Mouse (Mus musculus): Measurements from ENCODE around the gene Fryl.

Gene Fryl

GRCm38 (mm10) chr5:73256352-73257065, at the start of gene Fryl:
Gene Fryl (minus strand): TSS chr5:73256619.
- DNase-seq = peak; percentile 98

GRCm38 (mm10) chr5:73304507-73304906, 48.1 kb upstream of the Fryl start:
- DNase-seq = no peak

DNA sequence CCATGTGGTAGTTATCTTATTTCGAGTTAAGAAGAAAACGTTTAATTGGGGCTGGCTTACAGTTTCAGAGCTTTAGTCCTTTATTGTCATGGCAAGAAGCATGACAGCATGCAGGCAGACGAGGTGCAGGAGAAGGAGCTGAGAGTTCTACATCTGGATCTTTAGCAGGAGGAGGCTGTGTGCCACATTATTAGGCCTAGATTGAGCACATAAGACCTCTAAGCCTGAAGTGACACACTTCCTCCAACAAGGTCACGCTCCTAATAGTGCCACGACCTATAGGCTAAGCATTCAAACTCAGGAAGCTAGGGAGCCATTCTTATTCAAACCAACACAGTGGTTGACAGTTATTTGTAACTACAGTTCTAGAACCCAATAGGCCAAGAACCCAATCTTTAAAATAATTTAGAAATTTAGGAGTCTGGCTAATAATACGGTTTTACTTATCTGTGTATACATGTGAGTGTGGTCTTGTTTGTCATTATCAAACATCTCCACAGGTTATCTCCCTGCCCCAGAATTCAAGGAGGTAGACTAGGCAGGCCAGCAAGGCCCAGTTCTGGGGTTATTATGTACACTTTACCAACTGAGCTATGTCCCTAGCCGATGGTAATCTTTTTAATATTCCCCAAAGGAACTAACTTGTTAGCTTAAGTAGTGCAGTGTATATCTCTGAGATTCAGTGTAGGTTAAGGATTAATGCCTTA, 45.3 kb upstream of the Fryl start:
- DNase-seq = no peak

- DNase-seq = no peak
Measured at GRCm38 (mm10) chr5:73295916-73296315, 39.5 kb upstream of the Fryl start.

DNA sequence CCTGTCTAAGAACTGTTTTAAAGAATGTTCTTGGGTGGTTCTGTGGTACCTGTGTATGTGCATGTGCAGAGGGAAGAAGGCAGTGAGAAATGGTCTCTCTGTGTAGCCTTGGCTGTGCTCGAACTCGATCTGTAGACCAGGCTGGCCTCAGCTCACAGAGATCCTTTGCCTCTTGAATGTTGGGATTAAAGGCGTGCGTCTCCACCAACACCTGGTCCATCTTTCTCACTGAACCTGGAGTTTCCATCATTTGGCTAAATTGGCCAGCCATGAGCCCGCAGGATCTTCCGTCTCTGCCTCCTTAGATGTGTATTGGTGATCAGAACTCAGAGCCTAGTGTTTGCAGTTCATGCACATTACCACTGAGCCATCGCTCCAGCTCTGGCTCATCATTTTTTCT, 38.6 kb upstream of the Fryl start:
- no peak for DNase-seq

DNA sequence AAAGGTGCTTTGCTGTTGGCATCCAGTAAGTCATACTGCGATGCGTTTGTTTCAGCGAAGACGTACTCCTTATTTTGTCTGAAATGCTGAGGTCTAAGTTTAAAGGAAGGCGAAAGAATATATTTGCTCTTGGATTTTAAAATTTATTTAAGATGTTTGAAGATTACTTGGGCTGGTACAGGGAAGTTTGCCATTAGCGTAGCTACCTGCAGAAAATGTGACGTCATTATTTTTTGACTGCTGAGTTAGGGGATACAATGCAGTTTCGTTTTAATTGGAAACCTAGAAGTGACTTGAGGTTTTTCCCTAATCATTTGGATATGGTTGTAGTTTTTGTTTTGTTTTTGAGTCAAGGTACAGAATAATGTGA, 37.0 kb upstream of the Fryl start:
- peak; percentile 27 for DNase-seq

- peak; percentile 96 for DNase-seq
Measured at GRCm38 (mm10) chr5:73292502-73293457, 36.4 kb upstream of the Fryl start, which contains the start of gene Ociad1. Gene Ociad1 (plus strand): TSS chr5:73292784.

GRCm38 (mm10) chr5:73289900-73290299, 33.5 kb upstream of the Fryl start:
- no peak for DNase-seq

DNA sequence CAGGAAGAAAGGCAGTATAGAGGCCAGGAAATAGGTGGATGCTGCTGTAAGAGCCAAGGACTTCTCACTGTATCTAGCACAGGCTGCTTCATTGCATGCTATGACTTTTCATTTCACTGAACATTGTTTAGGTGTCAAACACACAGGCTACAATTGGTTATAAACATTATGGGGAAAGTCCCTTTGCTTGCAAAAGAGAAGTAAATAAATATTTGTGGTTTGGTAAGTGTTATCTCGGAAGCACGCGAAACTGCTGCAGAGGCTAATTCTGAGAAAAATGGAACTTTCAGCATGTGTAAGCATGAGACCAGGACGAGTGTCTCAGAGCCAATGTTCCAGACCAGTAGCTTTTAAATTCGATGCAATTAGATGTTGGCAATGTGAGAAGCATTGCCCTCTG, 30.2 kb upstream of the Fryl start:
- DNase-seq = no peak

GRCm38 (mm10) chr5:73285470-73285978, 29.1 kb upstream of the Fryl start:
- no peak for DNase-seq

DNA sequence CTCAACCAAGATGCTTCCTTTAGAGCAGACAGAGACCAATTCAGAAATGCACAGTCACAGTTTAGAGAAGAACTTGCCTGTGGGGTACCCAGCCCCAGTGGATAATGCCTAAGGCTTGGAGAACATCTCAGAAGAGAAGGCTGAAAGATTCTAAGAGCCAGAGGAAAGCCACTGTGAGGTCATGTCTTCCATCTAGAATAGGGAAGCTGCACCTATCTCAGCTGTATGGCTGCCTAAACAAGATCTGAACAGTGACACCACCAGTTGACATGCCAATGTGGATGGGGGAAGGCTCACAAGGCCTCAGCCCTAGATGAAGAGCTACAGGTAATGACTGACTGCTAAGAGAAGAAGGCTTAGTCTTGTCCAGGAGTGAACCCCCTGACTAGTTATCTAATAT, 27.6 kb upstream of the Fryl start:
- DNase-seq = no peak

- DNase-seq = no peak
Measured at GRCm38 (mm10) chr5:73280567-73280850, 24.1 kb upstream of the Fryl start.

GRCm38 (mm10) chr5:73279732-73280566, 23.5 kb upstream of the Fryl start:
- no peak for DNase-seq

GRCm38 (mm10) chr5:73279190-73279589, 22.8 kb upstream of the Fryl start:
- DNase-seq = no peak

GRCm38 (mm10) chr5:73274941-73275340, 18.5 kb upstream of the Fryl start:
- DNase-seq = no peak

DNA sequence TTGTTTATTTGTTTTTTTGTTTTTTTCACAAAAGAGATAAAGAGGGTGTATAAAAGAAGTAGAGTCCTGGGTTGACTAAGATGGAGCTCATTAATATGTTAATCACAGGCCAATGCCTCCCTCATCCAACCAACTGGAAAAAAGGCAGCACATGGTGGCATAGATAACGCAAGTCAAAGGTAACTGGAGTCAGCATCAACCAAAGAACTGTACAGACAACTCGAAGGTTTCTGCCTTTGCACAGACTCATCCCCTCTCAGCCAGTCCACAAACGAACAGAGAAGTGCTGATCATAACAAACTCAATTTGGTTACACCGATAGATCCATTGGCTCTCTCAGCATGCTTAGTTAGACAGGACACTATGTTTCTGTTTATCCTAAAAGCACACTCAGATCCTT, 16.8 kb upstream of the Fryl start:
- DNase-seq = no peak

DNA sequence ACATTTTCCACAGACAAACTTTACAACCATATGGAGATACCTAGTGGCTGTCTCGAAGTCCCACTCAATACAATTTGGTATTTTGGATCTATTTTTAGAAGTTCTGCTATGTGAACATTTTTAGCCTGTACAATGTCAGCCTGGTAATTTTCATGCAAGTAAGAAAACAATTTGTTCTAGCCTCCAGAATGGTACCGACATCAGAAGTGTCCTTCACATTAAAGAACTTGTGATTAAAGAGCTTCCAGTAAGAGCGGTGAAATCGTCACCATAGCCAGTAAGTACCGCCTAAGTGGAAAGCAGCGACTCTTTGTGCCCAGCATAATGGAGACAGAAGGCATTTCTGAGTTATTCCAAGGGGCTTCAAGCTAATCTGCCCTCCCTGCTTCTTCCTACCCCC, 14.2 kb upstream of the Fryl start:
- DNase-seq = no peak

DNA sequence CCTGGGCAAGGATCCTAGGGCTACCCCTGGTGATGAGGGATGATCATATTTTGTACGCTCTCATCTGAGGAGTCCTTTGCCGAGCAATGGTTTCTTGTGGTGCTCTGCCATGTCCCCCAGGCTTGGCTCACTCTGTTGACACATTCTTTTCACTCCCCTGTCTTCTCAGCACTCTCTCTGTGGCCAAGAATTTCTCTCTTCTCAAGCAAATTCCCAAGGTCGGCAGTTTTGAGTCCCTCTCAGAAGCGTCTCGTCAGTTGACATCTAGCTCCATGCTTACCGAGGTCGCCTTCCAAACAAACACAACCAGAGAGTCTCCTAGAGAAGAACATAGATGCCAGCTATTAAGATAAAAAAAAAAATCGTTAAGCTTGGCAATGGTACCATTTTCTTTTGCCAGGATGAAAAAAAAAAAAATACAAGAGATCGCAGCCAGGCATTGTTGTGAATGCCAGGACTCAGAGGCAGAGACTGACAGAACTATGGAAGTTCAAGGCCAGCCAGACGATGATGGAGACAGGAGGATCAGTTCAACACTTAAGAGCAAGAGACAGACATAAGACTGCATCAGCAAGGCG, 12.3 kb upstream of the Fryl start:
- DNase-seq = no peak

GRCm38 (mm10) chr5:73265460-73265859, 9.0 kb upstream of the Fryl start:
- DNase-seq = no peak

DNA sequence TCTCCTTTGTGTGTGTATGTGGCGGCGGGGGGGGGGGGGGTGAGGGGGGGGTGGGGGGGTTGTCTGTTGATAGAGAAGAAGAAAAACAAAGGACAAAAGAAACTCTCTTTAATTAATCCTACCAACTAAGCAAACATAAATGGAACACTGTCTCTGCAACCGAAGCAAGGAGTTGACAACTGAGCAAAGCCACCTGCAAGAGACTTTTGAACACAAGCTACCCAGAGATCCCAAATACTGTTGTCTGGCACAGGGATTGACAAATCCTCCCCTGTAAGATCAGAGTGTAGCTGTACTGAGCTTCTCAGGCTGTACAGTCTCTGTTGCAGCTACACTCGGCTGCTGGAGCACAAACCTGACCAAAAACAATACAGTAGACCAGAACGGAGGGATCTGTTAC, 7.7 kb upstream of the Fryl start:
- no peak for DNase-seq

DNA sequence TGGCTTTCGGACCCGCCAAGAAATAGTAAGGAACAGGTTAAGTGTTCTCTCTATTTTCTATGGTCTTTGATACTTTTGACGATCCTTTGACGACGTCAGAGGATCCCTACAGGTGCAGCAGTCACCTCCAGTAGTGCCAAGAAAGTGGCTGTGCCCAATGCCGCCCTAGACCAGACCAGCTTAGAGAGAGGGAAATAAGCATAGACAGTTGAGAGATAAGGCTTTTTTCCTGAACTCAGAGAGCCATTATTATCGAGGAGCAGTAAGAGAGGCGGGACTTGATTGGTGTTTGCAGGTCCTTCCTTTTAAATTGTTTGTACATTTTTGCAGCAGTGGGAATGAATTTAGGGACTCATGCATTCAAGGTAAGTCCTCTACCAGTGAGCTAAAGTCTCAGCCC, 1.3 kb upstream of the Fryl start:
- DNase-seq = peak; percentile 19

DNA sequence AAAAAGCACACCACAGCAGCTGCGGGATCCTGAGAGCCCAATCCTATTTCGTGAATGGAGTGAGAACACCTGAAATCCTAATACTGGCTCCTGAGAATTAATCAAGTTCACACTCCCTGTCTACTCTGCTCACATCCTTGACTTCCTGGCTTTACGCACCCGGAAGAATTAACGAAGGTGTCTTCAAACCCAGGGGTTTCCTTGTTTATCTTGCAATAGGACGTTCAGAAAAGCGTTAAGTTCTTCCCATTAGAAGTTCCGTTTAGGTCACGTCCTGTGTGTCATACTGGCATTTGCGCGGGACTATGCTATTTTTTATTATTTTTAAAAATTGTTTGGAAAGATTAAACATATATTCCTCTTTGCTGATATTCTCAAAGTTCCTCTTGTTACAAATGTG, 677 bp upstream of the Fryl start:
- no peak for DNase-seq
